Mouse (Mus musculus) testis, postnatal 14 days (tissue): Measurements from ENCODE around the gene Ldoc1.

Experiments
- DNase-seq: peaks from one replicate; pipeline ENCODE4 v3.0.0; 2021; ENCODE audit warnings: low spot score

The Ldoc1 gene

DNA sequence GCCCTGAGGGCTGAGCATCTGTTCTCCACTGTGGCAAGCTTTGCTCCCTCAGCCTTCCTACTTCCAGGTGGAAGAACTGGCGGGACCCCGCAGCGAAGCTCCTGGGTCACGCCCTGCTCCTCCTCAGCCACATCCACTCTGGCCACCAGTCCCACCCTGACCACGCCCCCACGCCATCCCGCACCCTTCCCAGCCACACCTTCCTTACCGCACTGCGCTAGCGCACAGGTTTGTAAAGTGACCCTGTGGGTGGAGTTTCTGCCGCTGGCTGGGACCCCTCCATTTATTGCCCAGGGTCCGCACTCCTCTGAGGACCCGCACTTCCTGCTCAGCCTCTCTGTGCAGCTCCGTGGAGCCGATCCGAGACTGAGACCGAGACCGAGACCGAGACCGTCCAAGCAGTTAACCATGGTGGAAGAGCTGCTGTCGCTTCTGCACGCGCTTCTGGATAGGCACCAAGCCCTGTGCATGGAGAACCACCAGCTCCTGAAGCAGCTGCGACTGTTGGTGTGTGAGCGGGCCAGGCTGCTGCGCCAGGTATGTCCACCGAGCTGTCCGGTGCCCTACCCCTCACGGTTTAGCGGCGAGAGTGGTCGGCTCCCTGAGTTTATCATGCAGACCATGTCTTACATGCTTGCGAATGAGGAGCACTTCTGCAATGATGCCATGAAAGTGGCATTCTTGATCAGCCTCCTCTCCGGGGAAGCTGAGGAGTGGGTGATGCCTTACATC is at the start of gene Ldoc1:
Gene Ldoc1 (plus strand): TSS at position 196 of the 732 bp plus-strand sequence.
- DNase-seq, result no peak

DNA sequence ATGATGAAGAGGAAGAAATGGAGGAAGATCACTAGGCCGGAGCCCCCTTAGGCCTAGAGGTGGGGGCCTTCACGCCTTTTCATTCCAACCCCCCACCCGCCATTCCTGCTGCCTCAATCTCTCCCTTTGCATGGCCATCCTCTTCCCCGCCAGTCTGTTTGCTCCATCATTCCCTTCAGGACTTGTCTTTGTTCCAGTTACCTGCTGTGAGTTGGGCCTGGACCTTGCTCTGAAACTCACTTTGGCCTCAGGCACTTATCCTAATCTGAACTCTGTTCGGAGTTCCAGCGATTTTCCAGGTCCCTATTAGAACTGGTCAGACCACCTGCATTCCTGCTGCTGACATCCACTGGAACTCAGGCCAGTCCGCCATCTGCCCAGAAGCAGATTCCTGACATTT is 834 bp downstream of the Ldoc1 start:
- DNase-seq, result no peak

DNA sequence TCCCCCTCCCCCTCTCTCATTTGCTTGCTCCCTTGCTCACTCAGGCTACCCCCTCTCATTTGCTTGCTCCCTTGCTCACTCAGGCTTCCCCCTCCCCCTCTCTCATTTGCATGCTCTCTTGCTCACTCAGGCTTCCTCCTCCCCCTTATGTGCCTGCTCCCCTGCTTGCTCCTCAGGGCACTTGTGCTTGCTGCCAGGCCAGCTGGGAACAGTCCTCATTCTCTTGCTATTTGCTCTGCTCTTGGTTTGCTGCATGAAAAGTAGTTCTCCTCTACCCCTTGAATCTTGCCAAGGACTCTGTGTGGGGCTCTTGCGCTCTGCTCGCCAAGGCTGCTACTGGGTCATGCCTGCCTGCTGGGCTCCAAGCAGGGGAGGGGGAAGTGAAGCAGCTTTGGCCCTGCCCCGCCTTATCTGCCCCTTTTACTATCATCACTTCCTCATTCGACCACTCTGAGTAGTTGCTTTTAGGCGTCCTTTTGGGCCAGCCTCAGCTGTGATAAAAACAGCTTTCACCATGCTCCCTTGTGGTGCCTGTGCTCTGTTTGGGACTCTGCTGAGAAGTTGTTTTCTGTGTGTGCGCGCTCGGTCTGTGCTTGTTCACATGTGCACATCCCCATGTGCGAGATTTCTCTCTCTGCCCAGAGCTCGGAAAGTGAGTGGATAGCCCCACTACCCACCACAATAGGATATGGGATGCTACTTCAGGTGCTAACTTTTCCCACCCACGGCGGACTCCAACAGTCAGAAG is 13.2 kb downstream of the Ldoc1 start:
- no peak for DNase-seq

DNA sequence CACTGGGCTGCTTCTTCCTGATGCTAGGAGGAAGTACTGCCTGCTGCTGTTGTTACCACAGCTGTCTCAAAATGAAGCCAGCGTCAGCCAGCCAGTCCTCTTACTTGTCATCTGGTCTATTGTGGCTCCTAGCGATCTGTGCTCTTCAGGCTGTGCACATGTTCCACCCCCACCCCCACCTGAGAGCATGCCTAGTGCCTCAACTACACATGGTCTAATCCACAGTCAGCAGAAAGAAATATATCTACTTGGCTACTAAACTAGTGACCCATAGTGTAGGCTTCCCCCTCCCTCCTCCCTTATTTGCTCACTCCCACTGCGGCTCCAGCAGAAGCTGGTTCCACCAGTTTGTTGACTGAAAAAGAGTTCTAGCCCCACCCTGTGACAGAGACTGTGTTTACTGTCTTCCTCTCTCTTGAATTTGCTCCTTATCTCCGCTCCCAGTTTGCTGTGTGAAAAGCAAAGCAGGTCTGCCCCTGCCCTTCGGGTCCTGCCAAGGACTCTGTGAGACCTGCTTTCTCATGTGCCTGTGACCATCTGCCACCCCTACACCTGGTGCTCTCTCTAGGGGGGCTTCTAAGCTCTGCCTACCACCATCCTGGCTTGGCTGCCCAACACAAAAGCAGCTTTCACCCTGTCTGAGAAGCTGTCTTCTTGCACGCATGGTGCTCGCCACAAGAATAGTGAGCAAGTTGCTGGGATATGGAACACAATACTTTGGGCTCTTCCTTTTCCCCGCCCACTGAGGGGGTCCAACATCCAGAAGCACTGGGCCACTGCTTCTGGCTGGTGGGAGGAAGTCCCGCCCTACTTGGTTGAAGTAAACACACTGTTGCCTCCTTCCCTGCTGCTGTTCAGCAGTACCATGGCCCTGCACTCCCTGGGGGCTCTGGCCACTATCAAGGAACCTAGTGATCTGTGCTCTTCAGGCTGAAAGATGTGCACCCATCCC is 14.0 kb downstream of the Ldoc1 start:
- DNase-seq, result no peak

DNA sequence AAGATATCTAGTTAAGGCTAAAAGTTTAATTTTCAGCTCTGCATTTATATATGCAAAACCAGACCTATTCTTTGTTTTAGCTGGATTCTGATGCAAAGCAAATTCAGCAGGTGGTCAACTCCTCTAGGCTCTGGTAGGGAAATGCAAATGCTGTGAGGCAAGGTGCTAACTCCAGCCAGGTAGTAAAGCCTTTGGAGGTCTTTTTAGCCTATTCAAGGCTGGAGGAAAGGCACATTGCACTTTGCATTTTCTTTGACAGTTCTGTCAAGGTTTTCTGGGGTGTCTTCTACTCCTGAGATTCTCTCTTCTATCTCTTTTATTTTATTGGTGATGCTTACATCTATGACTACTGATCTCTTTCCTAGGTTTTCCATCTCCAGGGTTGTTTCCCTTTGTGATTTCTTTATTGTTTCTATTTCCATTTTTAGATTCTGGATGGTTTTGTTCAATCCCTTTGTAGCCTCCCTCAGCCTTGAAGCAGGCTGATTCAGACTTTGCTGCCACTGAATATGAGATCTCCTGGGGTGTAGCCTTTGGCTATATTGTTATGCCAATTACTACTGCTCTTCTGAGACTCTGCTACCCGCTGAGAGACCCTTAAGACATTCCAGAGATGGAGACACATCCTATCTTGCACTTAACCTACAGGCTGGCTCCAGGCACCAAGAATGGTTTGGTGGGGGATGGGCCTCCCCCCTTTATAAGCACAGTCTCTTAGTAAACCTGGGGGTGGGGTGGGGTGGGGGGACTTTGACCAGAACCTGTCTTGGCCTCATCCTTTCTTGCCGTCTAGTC is 18.4 kb downstream of the Ldoc1 start:
- no peak for DNase-seq
